ENCODE assay signal across 14 mouse cellular contexts in the genomic region with DNA sequence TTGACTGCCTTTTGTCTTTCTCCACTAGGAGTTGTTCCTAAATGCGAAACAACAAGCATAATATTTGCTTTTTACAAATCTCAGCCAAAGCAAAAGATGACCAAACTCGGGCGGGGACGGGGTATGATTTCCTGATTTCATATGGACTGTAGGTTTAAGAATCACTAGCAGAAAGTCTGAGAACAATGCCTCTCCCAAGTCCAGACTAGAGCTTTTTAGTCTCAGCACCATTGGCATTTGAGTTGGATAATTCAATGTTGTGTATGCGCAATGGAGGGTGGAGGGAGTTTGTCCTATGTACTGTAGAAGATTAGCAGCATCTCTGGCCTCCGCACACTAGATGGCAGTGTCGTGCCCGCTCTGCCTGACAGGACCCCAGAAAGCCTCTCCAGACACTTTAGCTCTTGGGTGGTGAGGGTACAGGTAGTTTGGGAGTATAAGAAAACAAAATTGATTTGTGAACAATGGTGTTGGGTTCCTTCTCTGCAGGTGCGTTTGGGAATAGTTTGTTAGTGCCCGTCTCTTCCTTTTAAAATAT. TPM values are rescaled to one million over a fixed set of nuclear protein-coding genes. Genes with fewer than 3 reads are reported as not detected.
DNase-seq lines count a peak whose midpoint lies in the region; ATAC-seq and TF ChIP-seq lines count a peak whose summit lies in the region.
"Had no signal": no experiment of that assay in that cellular context is flagged by ENCODE, and none has a peak within 500 bp of the region (broad histone marks: within the 10 kb centered on the region; RNA-seq: fewer than 3 reads in every experiment).

No protein-coding gene starts in this region.

- H3K27me3 ChIP-seq in forebrain, embryonic 10.5 days (ENCODE audit: poor library complexity, severe bottlenecking), result peaks cover 7% of the 10 kb centered on the region; the same call in 1 of the 2 replicates
- no peaks in the 10 kb centered on the region for H3K27me3 ChIP-seq in forebrain, embryonic 14.5 days (replicated peaks; ENCODE audit: control insufficient read depth, insufficient read depth, low read length)
- no peaks in the 10 kb centered on the region for H3K27me3 ChIP-seq in liver, postnatal 0 days (ENCODE audit: insufficient read depth, low read length)
- H3K27me3 ChIP-seq in liver, embryonic 11.5 days (replicated peaks; ENCODE audit: control insufficient read depth, insufficient read depth, low read length), result no peaks in the 10 kb centered on the region
- no peaks in the 10 kb centered on the region; a peak in 1 of 4 replicates for H3K27me3 ChIP-seq in MEL (ENCODE audit: control insufficient read depth in 1 of 2, insufficient read depth in 2 of 2, low read length in 2 of 2)
- H3K27me3 ChIP-seq in midbrain, embryonic 14.5 days (ENCODE audit: control insufficient read depth, insufficient read depth, low read length), result no peaks in the 10 kb centered on the region

- peaks cover 26% of the 10 kb centered on the region for H3K4me1 ChIP-seq in forebrain, embryonic 10.5 days
- H3K4me1 ChIP-seq in forebrain, embryonic 14.5 days (ENCODE audit: control insufficient read depth, insufficient read depth, low read length), result 0 out of 2 replicates have a peak, but pooled peaks cover 3% of the 10 kb centered on the region
- H3K4me1 ChIP-seq in liver, postnatal 0 days (ENCODE audit: insufficient read depth), result no peaks in the 10 kb centered on the region
- 0 out of 2 replicates have a peak, but pooled peaks cover 3% of the 10 kb centered on the region for H3K4me1 ChIP-seq in liver, embryonic 11.5 days (replicated peaks; ENCODE audit: control insufficient read depth, insufficient read depth, low read length)
- H3K4me1 ChIP-seq in MEL (ENCODE audit: control insufficient read depth in 1 of 2, insufficient read depth in 2 of 2, low read length in 2 of 2), result no peaks in the 10 kb centered on the region
- H3K4me1 ChIP-seq in midbrain, embryonic 14.5 days (ENCODE audit: control insufficient read depth, insufficient read depth, low read length), result peaks cover 12% of the 10 kb centered on the region; the same call in 1 of the 2 replicates

- no peaks in the 10 kb centered on the region for H3K9me3 ChIP-seq in forebrain, embryonic 10.5 days
- no peaks in the 10 kb centered on the region for H3K9me3 ChIP-seq in forebrain, embryonic 14.5 days (replicated peaks; ENCODE audit: control insufficient read depth, low read length)
- H3K9me3 ChIP-seq in liver, postnatal 0 days (ENCODE audit: low read length), result no peaks in the 10 kb centered on the region
- no peaks in the 10 kb centered on the region for H3K9me3 ChIP-seq in liver, embryonic 11.5 days (ENCODE audit: control insufficient read depth, low read length)
- H3K9me3 ChIP-seq in MEL (replicated peaks; ENCODE audit: insufficient read depth, low read length), result no peaks in the 10 kb centered on the region
- H3K9me3 ChIP-seq in midbrain, embryonic 14.5 days (ENCODE audit: control insufficient read depth, low read length), result no peaks in the 10 kb centered on the region
- H3K9me3 ChIP-seq: hindbrain, embryonic 13.5 days had no signal

- WGBS in forebrain, embryonic 10.5 days, result 84% methylated on average over 10 of the region's 10 CpGs
- 68% methylated on average over 10 of the region's 10 CpGs for WGBS in forebrain, embryonic 14.5 days
- WGBS in liver, postnatal 0 days (ENCODE audit: insufficient replicate concordance), result 82% methylated on average over 10 of the region's 10 CpGs
- WGBS in liver, embryonic 11.5 days, result 84% methylated on average over 10 of the region's 10 CpGs
- WGBS in midbrain, embryonic 14.5 days, result 82% methylated on average over 10 of the region's 10 CpGs

- ATAC-seq in forebrain, embryonic 14.5 days, result no peak
- no peak for ATAC-seq in liver, postnatal 0 days
- ATAC-seq in liver, embryonic 11.5 days (replicated peaks; ENCODE audit: low FRiP score), result no peak
- ATAC-seq in midbrain, embryonic 14.5 days (ENCODE audit: low FRiP score, low TSS enrichment), result no peak

- no peak overlapping the region for H3K4me2 ChIP-seq in forebrain, embryonic 14.5 days (ENCODE audit: low read length)
- no peak overlapping the region for H3K4me2 ChIP-seq in liver, postnatal 0 days (ENCODE audit: low read depth, low read length)
- no peak overlapping the region for H3K4me2 ChIP-seq in liver, embryonic 11.5 days
- H3K4me2 ChIP-seq in midbrain, embryonic 14.5 days (ENCODE audit: low read length), result no peak overlapping the region
- H3K4me2 ChIP-seq: hindbrain, embryonic 13.5 days had no signal

- no peak overlapping the region for H3K4me3 ChIP-seq in forebrain, embryonic 10.5 days
- H3K4me3 ChIP-seq in forebrain, embryonic 14.5 days (ENCODE audit: low read depth, low read length), result no peak overlapping the region
- no peak overlapping the region for H3K4me3 ChIP-seq in liver, postnatal 0 days (ENCODE audit: low read depth, low read length)
- H3K4me3 ChIP-seq in liver, embryonic 11.5 days (ENCODE audit: low read depth, low read length), result no peak overlapping the region
- H3K4me3 ChIP-seq in MEL (ENCODE audit: control insufficient read depth in 1 of 2, insufficient read depth in 1 of 2, low read depth in 2 of 2, low read length in 2 of 2), result no peak overlapping the region
- H3K4me3 ChIP-seq in midbrain, embryonic 14.5 days (replicated peaks; ENCODE audit: low read depth, low read length), result no peak overlapping the region
- H3K4me3 ChIP-seq: hindbrain, embryonic 13.5 days had no signal

- TF ChIP-seq POLR2A in MEL (IDR thresholded peaks at IDR 0.05; ENCODE audit: control insufficient read depth in 1 of 2, insufficient read depth in 1 of 2, low read depth in 1 of 2, low read length in 2 of 2, poor library complexity in 1 of 2), result no peak

- H3K79me2 ChIP-seq in MEL (ENCODE audit: control insufficient read depth, insufficient read depth, low read length, poor library complexity), result no peaks in the 10 kb centered on the region

- no peak for TF ChIP-seq EP300 in liver, postnatal 0 days (IDR thresholded peaks at IDR 0.05; ENCODE audit: low read depth)
- no peak for TF ChIP-seq EP300 in MEL (IDR thresholded peaks at IDR 0.05; ENCODE audit: low read depth in 1 of 2, low read length in 2 of 2)

- H3K27ac ChIP-seq in forebrain, embryonic 10.5 days, result peak overlapping the region; percentile 76
- H3K27ac ChIP-seq in forebrain, embryonic 14.5 days (ENCODE audit: low read depth, low read length), result no peak overlapping the region
- H3K27ac ChIP-seq in liver, postnatal 0 days (ENCODE audit: low read depth), result no peak overlapping the region
- no peak overlapping the region for H3K27ac ChIP-seq in liver, embryonic 11.5 days (ENCODE audit: low read depth, low read length)
- no peak overlapping the region for H3K27ac ChIP-seq in MEL (ENCODE audit: control insufficient read depth, low read depth, low read length)
- no peak overlapping the region for H3K27ac ChIP-seq in midbrain, embryonic 14.5 days (replicated peaks; ENCODE audit: low read depth, low read length)
- H3K27ac ChIP-seq: hindbrain, embryonic 13.5 days had no signal

- DNase-seq in forebrain, embryonic 10.5 days (ENCODE audit: extremely low spot score, low spot score), result no peak
- no peak for DNase-seq in forebrain, embryonic 14.5 days (ENCODE audit: low spot score)
- DNase-seq in liver, postnatal 0 days, result peak; percentile 26
- DNase-seq in liver, embryonic 11.5 days (ENCODE audit: low spot score), result no peak
- peak; percentile 16 for DNase-seq in MEL (ENCODE audit: low read depth, low spot score)
- peak; percentile 26 for DNase-seq in midbrain, embryonic 14.5 days
- no peak for DNase-seq in cerebellum, adult 11 months
- DNase-seq in urinary bladder, postnatal 4 days (ENCODE audit: low spot score in 2 of 2), result no peak
- DNase-seq: adrenal gland, postnatal 25 days; heart, adult 18-20 months; layer of hippocampus, postnatal 36 days; retina, postnatal 1 day had no signal

- no peak for TF ChIP-seq RAD21 in MEL (IDR thresholded peaks at IDR 0.05; ENCODE audit: low read depth, low read length)

- H3K36me3 ChIP-seq in forebrain, embryonic 10.5 days (replicated peaks), result no peaks in the 10 kb centered on the region
- H3K36me3 ChIP-seq in forebrain, embryonic 14.5 days (ENCODE audit: control insufficient read depth, insufficient read depth, low read length), result no peaks in the 10 kb centered on the region
- H3K36me3 ChIP-seq in liver, postnatal 0 days (replicated peaks; ENCODE audit: insufficient read depth, low read length), result no peaks in the 10 kb centered on the region
- H3K36me3 ChIP-seq in liver, embryonic 11.5 days (ENCODE audit: control insufficient read depth, insufficient read depth, low read length), result no peaks in the 10 kb centered on the region
- no peaks in the 10 kb centered on the region for H3K36me3 ChIP-seq in MEL (ENCODE audit: control insufficient read depth in 1 of 2, insufficient read depth in 2 of 2, low read length in 2 of 2)
- no peaks in the 10 kb centered on the region for H3K36me3 ChIP-seq in midbrain, embryonic 14.5 days (ENCODE audit: control insufficient read depth, insufficient read depth, low read length)
- H3K36me3 ChIP-seq: hindbrain, embryonic 13.5 days had no signal

- TF ChIP-seq CTCF in liver, postnatal 0 days (IDR thresholded peaks at IDR 0.05; ENCODE audit: low read depth), result peak; percentile 42
- peak; percentile 15 to 45 (median 39); a peak in 3 of 6 replicates for TF ChIP-seq CTCF in MEL (IDR thresholded peaks at IDR 0.05 in 2 of 3, conservative IDR thresholded peaks at IDR 0.05 in 1 of 3; ENCODE audit: control insufficient read depth in 1 of 3, insufficient read depth in 1 of 3, low read depth in 2 of 3, low read length in 3 of 3, poor library complexity in 1 of 3, severe bottlenecking in 1 of 3)

- H3K9ac ChIP-seq in forebrain, embryonic 14.5 days (ENCODE audit: low read length), result no peak overlapping the region
- no peak overlapping the region for H3K9ac ChIP-seq in liver, postnatal 0 days (replicated peaks)
- no peak overlapping the region for H3K9ac ChIP-seq in liver, embryonic 11.5 days (ENCODE audit: low read depth, low read length)
- no peak overlapping the region for H3K9ac ChIP-seq in MEL (ENCODE audit: control insufficient read depth, low read depth, low read length, poor library complexity, severe bottlenecking)
- no peak overlapping the region for H3K9ac ChIP-seq in midbrain, embryonic 14.5 days (replicated peaks; ENCODE audit: low read length)
- H3K9ac ChIP-seq: hindbrain, embryonic 13.5 days had no signal

RNA-seq across cellular contexts. Expression of a gene that starts 10.8 kb away (rescaled TPM):
- polyA plus RNA-seq in forebrain, embryonic 10.5 days (2016; fragmentation: Nextera tagmentation; extraction: Ambion mirVana), result not detected in 2 replicates
- not detected in 2 replicates for polyA plus RNA-seq in forebrain, embryonic 14.5 days (2014; fragmentation: Nextera tagmentation; extraction: Ambion mirVana)
- not detected in 2 replicates for polyA plus RNA-seq in liver, postnatal 0 days (2015; fragmentation: Nextera tagmentation; extraction: Ambion mirVana)
- not detected in 2 replicates for polyA plus RNA-seq in liver, embryonic 11.5 days (2014; fragmentation: Nextera tagmentation; extraction: Ambion mirVana)
- not detected in 2 replicates for total RNA-seq in MEL (2012; rRNA removed)
- polyA plus RNA-seq in MEL (2012; ENCODE audit: insufficient read depth in 1 of 2, insufficient read length in 2 of 2, low read depth in 1 of 2, low replicate concordance in 2 of 2, missing spikeins in 1 of 2), result not detected
- 0.37 TPM in 1 of 2 replicates, not detected in the other for polyA plus RNA-seq in midbrain, embryonic 14.5 days (2014; fragmentation: Nextera tagmentation; extraction: Ambion mirVana)
- total RNA-seq: adrenal gland, postnatal 25 days; layer of hippocampus, postnatal 36 days had no signal
- polyA plus RNA-seq: liver, embryonic 16.5 days had no signal

RNA-seq across cellular contexts. Expression of a gene that starts 39.2 kb away (rescaled TPM):
- 0.02 and 0.06 TPM in 2 replicates for polyA plus RNA-seq in forebrain, embryonic 10.5 days (2016; fragmentation: Nextera tagmentation; extraction: Ambion mirVana)
- 0.25 and 0.32 TPM in 2 replicates for polyA plus RNA-seq in forebrain, embryonic 14.5 days (2014; fragmentation: Nextera tagmentation; extraction: Ambion mirVana)
- 38.8 and 45.0 TPM in 2 replicates for polyA plus RNA-seq in liver, postnatal 0 days (2015; fragmentation: Nextera tagmentation; extraction: Ambion mirVana)
- 24.2 and 27.2 TPM in 2 replicates for polyA plus RNA-seq in liver, embryonic 11.5 days (2014; fragmentation: Nextera tagmentation; extraction: Ambion mirVana)
- 0.73 and 1.4 TPM in 2 replicates for total RNA-seq in MEL (2012; rRNA removed)
- polyA plus RNA-seq in MEL (2012; ENCODE audit: insufficient read depth in 1 of 2, insufficient read length in 2 of 2, low read depth in 1 of 2, low replicate concordance in 2 of 2, missing spikeins in 1 of 2), result 1 to 10 TPM in 1 of 2 experiments, not detected in 1; 5.1 TPM
- polyA plus RNA-seq in midbrain, embryonic 14.5 days (2014; fragmentation: Nextera tagmentation; extraction: Ambion mirVana), result 0.07 TPM in 2 replicates

Comparison
In these comparisons a context has a peak if more than half of its experiments do, and no peak if none do; other contexts are left out.
1. DNase-seq: peak in liver, postnatal 0 days (single experiment), MEL (single experiment) and midbrain, embryonic 14.5 days (single experiment); none in forebrain, embryonic 10.5 days (single experiment), forebrain, embryonic 14.5 days (single experiment), liver, embryonic 11.5 days (single experiment), cerebellum, adult 11 months (single experiment) and urinary bladder, postnatal 4 days (0 of 2).